Mouse (Mus musculus): ENCODE results near the gene Cdc42bpa. TPM values are rescaled to one million over a fixed set of nuclear protein-coding genes. Genes with fewer than 3 reads are reported as not detected.

The Cdc42bpa gene
- polyA plus RNA-seq, 1 experiment, result 24.6 TPM

GRCm38 (mm10) chr1:180160545-180160944 lies 200.3 kb downstream of the Cdc42bpa start:
- Histone ChIP-seq H3K4me1 (ENCODE audit: control insufficient read depth, insufficient read depth, insufficient read length, low read length) (no peaks in the 10 kb centered on the region), H3K27ac (replicated peaks; ENCODE audit: low read depth, low read length) (no peak overlapping the region), H3K4me3 (ENCODE audit: insufficient read depth, low read depth, low read length) (no peak overlapping the region)

DNA sequence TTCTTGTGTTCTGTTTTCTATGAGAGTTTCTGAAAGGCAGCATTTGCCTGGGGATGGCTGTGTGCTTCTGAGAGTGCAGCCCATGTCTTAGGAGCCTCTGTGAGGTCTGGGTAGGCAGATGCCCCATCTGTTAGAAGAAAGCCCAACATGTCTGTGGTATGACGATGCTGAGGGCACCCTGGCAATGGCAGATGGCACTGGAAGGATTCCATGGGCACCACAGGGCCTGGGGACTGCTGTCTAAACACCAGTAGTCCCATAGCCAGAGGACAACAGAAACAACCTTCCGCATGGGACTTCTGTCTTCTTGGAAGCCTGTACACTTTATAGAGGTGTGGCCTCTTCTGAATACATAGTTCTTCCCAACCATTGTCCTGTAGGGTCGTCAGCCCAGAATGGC lies 200.9 kb downstream of the Cdc42bpa start:
- Histone ChIP-seq H3K4me1 (ENCODE audit: control insufficient read depth, insufficient read depth, insufficient read length, low read length) (no peaks in the 10 kb centered on the region), H3K27ac (replicated peaks; ENCODE audit: low read depth, low read length) (no peak overlapping the region), H3K4me3 (ENCODE audit: insufficient read depth, low read depth, low read length) (no peak overlapping the region)

DNA sequence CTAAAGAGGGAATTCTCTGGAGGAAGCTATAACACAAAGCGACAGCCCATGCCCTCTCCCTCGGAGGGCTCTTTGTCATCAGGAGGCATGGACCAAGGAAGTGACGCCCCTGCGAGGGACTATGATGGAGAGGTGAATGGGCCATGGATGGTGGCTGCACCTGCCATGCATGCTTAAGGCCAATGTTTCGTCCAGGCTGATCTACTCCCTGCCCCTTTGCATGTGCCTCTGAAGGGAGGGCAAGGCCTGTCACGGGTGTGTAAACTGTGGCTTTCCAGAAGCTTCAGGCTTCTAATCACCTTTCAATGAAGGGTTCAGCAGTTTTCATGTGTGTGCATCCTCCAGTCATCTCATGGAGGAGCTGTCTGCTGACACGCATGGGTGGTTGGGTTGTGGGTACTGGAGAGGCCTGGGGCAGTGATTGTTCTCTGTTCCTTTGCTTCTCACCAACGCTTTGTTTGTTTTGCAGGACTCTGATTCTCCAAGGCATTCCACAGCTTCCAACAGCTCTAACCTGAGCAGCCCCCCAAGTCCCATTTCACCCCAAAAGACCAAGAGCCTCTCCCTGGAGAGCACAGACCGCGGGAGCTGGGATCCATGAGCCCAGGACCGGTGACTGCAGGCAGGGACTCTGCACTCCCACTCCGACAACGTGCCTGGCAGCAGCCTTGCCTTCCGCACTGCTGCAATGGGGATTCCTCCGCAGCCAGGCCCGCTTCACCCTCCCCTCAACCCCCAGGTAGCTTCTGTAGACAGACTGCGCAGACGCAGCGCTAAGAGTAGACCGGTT lies 201.5 kb downstream of the Cdc42bpa start:
- no peaks in the 10 kb centered on the region for H3K4me1 ChIP-seq (ENCODE audit: control insufficient read depth, insufficient read depth, insufficient read length, low read length)
- H3K4me3 ChIP-seq (ENCODE audit: insufficient read depth, low read depth, low read length), result no peak overlapping the region
- H3K27ac ChIP-seq (replicated peaks; ENCODE audit: low read depth, low read length), result no peak overlapping the region

DNA sequence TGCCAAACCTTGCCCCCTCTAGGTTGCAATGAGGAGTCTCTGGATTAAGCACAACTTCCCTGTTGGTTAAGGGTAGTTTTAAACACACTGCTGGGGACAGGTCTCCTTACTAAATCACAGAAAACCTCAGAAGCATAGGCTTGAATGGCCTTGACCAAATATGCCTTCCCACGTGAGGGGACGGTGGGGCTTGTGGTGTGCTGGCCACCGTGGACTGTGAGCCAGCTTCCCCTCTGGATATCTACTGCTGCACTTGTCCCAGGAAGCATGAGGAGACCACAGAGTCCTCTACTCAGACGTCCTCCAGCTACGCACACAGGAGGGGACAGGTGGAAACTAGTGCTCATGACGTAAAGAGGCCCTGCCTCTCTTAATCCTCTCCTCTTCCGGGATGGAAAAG lies 202.7 kb downstream of the Cdc42bpa start:
- Histone ChIP-seq H3K4me3 (ENCODE audit: insufficient read depth, low read depth, low read length) (no peak overlapping the region), H3K27ac (replicated peaks; ENCODE audit: low read depth, low read length) (no peak overlapping the region)

DNA sequence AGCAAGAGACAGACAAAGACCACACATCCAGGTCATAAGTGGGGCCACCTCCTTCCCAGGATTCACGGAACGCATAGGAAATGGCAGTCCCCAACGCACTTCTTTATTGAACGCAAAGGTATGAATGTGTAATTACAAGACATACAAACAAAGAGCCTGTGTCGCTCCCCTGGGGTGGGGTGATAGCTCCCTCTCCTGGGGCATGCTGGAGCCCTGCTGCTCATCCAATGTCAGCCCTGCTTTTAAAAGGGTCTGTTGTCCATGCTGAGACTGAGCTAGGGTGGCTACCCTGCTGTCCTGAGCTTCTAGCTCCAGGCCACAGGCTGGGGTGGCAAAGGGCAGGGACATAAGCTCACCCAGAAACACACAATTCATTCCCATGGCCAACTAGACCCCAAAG lies 206.3 kb downstream of the Cdc42bpa start:
- H3K4me1 ChIP-seq (ENCODE audit: control insufficient read depth, insufficient read depth, insufficient read length, low read length), result peaks cover 2% of the 10 kb centered on the region; the same call in 1 of the 2 replicates
- H3K4me3 ChIP-seq (ENCODE audit: insufficient read depth, low read depth, low read length), result no peak overlapping the region
- H3K27ac ChIP-seq (replicated peaks; ENCODE audit: low read depth, low read length), result no peak overlapping the region

More for the DNA sequence above, 202.7 kb downstream of the Cdc42bpa start:
- no peaks in the 10 kb centered on the region for H3K4me1 ChIP-seq (ENCODE audit: control insufficient read depth, insufficient read depth, insufficient read length, low read length)

DNA sequence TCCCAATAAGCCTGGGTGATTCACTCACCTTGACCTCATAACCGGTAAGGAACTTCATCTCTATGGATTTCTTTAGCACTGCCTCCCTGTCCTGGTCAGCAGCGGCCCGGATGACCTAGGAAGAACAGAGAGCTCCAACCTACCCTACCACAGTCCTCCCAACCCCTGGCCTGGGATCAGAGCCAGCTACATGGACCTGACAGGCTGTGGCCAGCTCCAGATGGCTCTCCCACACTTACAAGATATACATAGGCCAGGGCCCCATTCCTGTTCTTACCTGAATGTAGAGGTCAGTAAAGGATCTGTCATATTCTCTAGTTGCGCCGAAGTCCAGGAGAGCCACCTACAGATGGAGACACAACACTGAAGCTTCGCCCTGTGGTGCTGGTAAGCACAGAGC lies 208.0 kb downstream of the Cdc42bpa start:
- Histone ChIP-seq H3K27ac (replicated peaks; ENCODE audit: low read depth, low read length) (no peak overlapping the region; the same call in 1 of the 2 replicates), H3K4me1 (ENCODE audit: control insufficient read depth, insufficient read depth, insufficient read length, low read length) (peaks cover 5% of the 10 kb centered on the region), H3K4me3 (ENCODE audit: insufficient read depth, low read depth, low read length) (no peak overlapping the region)

DNA sequence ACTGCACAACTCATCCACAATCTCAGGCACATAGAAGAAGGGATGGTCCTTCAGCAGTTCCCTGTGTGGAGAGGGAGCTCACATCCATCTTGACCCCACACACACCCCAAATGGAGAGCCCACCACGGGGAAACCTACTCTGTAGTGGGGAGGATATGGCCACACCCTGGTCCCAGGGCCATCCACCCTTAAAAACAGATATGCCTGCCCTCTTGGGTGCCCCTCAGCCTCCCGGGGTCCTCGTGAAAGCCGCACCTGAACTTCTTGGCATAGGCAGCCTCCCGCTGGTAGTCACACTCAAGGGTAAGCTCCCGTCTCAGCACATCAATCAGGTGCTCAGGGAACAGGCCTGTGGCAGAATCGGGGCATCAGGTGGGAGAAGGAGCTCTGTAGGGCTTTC lies 208.9 kb downstream of the Cdc42bpa start:
- H3K27ac ChIP-seq (replicated peaks; ENCODE audit: low read depth, low read length), result no peak overlapping the region; the same call in 1 of the 2 replicates
- peaks cover 7% of the 10 kb centered on the region for H3K4me1 ChIP-seq (ENCODE audit: control insufficient read depth, insufficient read depth, insufficient read length, low read length)
- H3K4me3 ChIP-seq (ENCODE audit: insufficient read depth, low read depth, low read length), result no peak overlapping the region

DNA sequence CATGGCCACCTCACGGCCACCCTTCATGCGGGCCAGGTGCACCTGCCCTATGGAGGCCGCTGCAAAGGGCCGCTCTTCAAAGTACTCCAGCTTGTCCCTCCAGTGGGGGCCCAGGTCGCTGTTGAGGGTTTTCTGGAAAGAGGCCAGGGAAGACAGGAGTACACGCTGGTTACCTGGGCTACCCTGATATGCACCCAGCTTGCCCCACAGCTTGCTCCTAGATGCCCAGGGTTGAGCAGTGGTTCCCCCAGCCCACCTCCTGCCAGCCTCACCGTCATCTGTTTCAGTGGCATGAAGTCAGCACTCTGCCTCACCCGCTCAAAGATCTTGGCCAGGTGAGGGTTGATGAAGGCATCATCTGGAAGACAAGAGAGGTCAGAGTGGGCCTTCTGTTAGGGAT lies 209.8 kb downstream of the Cdc42bpa start:
- H3K27ac ChIP-seq (replicated peaks; ENCODE audit: low read depth, low read length), result peak overlapping the region; percentile 26; the same call in 1 of the 2 replicates
- no peak overlapping the region for H3K4me3 ChIP-seq (ENCODE audit: insufficient read depth, low read depth, low read length)
- peaks cover 10% of the 10 kb centered on the region for H3K4me1 ChIP-seq (ENCODE audit: control insufficient read depth, insufficient read depth, insufficient read length, low read length)

DNA sequence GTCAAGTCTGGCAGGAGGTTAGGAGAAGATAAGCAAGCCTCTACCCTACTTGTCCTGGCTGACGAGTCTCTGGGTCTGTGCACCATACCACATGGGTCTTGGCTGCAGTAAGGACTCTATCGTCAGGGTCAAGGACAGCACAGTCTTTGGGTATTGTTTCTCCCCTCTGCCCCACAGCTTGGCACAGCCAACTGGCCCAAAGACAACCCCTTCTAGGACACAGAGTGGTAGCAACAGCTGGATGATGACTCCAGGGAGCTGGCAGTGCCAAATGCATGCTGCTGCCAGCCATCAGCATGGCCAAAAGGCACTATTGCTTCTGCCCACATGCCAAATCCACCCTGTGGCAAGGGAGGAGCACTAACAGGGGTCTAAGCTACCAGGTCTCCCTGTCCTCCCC lies 211.6 kb downstream of the Cdc42bpa start:
- no peak overlapping the region for H3K4me3 ChIP-seq (ENCODE audit: insufficient read depth, low read depth, low read length)
- peaks cover 10% of the 10 kb centered on the region for H3K4me1 ChIP-seq (ENCODE audit: control insufficient read depth, insufficient read depth, insufficient read length, low read length)
- H3K27ac ChIP-seq (replicated peaks; ENCODE audit: low read depth, low read length), result peak overlapping the region; percentile 92

DNA sequence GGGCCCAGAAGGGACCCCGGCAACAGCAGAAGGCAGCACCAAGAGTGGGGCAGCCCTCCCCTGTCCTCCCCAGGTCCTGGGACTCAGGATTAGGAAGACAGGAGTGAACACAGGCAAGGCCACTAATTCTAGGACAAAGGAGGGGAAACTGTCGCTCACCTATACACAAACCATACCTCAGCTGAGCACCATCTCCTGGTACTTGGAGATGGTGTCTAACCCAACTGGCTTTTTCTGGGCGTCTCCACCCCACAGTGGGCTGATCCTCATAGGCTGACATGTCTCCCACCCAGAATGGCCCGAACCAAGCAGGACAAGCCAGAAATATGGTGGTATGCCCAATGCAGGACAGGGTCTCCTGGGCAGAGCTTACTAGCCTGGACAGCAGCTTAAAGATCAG lies 212.3 kb downstream of the Cdc42bpa start:
- peak overlapping the region; percentile 92 for H3K27ac ChIP-seq (replicated peaks; ENCODE audit: low read depth, low read length)
- no peak overlapping the region for H3K4me3 ChIP-seq (ENCODE audit: insufficient read depth, low read depth, low read length)
- peaks cover 12% of the 10 kb centered on the region for H3K4me1 ChIP-seq (ENCODE audit: control insufficient read depth, insufficient read depth, insufficient read length, low read length)

- peaks cover 14% of the 10 kb centered on the region for H3K4me1 ChIP-seq (ENCODE audit: control insufficient read depth, insufficient read depth, insufficient read length, low read length)
- H3K27ac ChIP-seq (replicated peaks; ENCODE audit: low read depth, low read length), result peak overlapping the region; percentile 92
- no peak overlapping the region for H3K4me3 ChIP-seq (ENCODE audit: insufficient read depth, low read depth, low read length)
These were observed 212.7 kb downstream of the Cdc42bpa start for GRCm38 (mm10) chr1:180173017-180173416.

DNA sequence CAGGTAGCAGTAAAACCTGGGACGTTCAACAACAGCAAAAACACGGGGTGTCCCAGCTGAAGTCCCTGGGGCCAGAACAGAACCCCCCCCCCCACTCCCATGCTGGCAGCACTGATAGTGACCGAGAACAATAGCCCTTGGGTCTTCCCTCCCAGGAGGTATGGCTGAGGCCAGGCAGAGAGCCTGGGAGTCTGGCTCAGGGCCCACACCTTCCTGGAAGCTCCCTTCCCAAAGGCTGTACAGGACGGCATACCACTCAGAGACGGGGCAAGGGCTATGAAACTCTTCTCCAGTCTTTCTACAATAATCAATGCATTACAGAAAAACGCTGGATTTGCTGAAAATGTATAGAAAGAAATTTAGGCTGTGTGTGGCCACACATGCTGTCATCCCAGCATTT lies 214.4 kb downstream of the Cdc42bpa start:
- peaks cover 14% of the 10 kb centered on the region for H3K4me1 ChIP-seq (ENCODE audit: control insufficient read depth, insufficient read depth, insufficient read length, low read length)
- H3K27ac ChIP-seq (replicated peaks; ENCODE audit: low read depth, low read length), result peak overlapping the region; percentile 49; the same call in 1 of the 2 replicates
- no peak overlapping the region for H3K4me3 ChIP-seq (ENCODE audit: insufficient read depth, low read depth, low read length)

GRCm38 (mm10) chr1:180175167-180175566 lies 214.9 kb downstream of the Cdc42bpa start:
- H3K4me1 ChIP-seq (ENCODE audit: control insufficient read depth, insufficient read depth, insufficient read length, low read length), result peaks cover 14% of the 10 kb centered on the region
- H3K27ac ChIP-seq (replicated peaks; ENCODE audit: low read depth, low read length), result no peak overlapping the region
- no peak overlapping the region for H3K4me3 ChIP-seq (ENCODE audit: insufficient read depth, low read depth, low read length)

- Histone ChIP-seq H3K4me3 (ENCODE audit: insufficient read depth, low read depth, low read length) (no peak overlapping the region), H3K27ac (replicated peaks; ENCODE audit: low read depth, low read length) (no peak overlapping the region), H3K4me1 (ENCODE audit: control insufficient read depth, insufficient read depth, insufficient read length, low read length) (peaks cover 17% of the 10 kb centered on the region)
These were observed 215.4 kb downstream of the Cdc42bpa start for GRCm38 (mm10) chr1:180175635-180176034.

DNA sequence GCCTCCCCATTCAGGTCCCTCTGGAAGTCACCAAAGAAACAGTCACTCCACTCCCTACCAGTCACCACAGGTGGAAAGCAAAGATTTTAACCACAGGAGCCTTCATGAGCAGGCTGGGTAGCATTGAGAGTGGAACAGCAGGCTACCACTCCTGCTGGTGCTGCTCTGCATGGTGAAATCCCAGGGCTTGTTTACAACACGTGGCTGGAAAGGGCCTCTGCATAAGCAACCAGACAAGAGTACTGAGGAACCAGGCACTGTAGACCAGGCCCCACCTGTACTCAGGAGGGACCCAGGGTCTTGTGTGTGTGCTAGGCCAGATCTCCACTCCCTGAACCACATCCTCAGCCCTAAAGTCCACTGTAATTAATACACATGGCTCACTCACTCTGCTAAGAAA lies 216.5 kb downstream of the Cdc42bpa start:
- Histone ChIP-seq H3K4me1 (ENCODE audit: control insufficient read depth, insufficient read depth, insufficient read length, low read length) (peaks cover 19% of the 10 kb centered on the region), H3K27ac (replicated peaks; ENCODE audit: low read depth, low read length) (0 out of 2 replicates have a peak overlapping the region, but pooled peaks have one; percentile 2), H3K4me3 (ENCODE audit: insufficient read depth, low read depth, low read length) (no peak overlapping the region)

DNA sequence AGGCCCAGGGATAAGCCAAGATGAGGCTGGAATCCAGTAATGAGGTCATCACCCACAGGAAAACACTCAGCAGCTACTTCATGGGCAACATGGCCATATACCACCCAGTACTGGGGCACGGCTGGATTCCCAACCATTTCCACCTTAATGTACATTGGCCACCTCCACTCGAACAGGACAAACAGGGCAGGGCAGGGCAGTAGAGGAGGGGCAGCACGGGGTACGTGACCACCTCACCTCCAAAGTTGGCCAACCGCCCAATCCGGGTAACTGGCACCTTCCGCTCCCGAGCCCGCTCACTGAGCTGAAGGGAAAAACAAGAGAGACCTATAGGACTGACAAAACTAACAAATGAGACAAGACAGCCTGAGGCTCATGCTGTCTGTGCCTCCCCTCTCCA lies 218.1 kb downstream of the Cdc42bpa start:
- Histone ChIP-seq H3K4me3 (ENCODE audit: insufficient read depth, low read depth, low read length) (no peak overlapping the region), H3K27ac (replicated peaks; ENCODE audit: low read depth, low read length) (peak overlapping the region; percentile 55), H3K4me1 (ENCODE audit: control insufficient read depth, insufficient read depth, insufficient read length, low read length) (peaks cover 19% of the 10 kb centered on the region)

Data from brown adipose tissue, adult 24 weeks (tissue).